Mouse (Mus musculus) olfactory bulb, adult 2 months (tissue): ENCODE measurements around the gene Zfp62.

Experiments used
- CTCF ChIP-seq: fragments of 200-500 bp; IDR thresholded peaks from 2 replicates; pipeline ENCODE4 v1.5.1; 2012; ENCODE audit warnings: low read depth, mild to moderate bottlenecking, low read length, moderate library complexity; ENCODE audit not compliant: insufficient read depth
- POLR2A ChIP-seq: fragments of 200-500 bp; IDR thresholded peaks from 2 replicates; pipeline ENCODE4 v1.6.1; 2012; ENCODE audit warnings: mild to moderate bottlenecking, low read depth, low read length, moderate library complexity; ENCODE audit not compliant: insufficient read depth

- no peak for TF ChIP-seq POLR2A
- TF ChIP-seq CTCF, result no peak
Measured at GRCm38 (mm10) chr11:49248226-49248973, 45.3 kb downstream of the Zfp62 start.
